Mouse (Mus musculus) hindbrain, embryonic 14.5 days (tissue): ENCODE results near the gene Abraxas2. TPM values are rescaled to one million over a fixed set of nuclear protein-coding genes. Genes with fewer than 3 reads are reported as not detected.

ENCODE experiments used
- ATAC-seq: fragments of 200-750 bp; cut with Nextera tagmentation; 2 replicates; pipeline ENCODE4 v1.8.0; 2017; ENCODE audit warnings: moderate number of reproducible peaks, mild to moderate bottlenecking, moderate TSS enrichment, moderate library complexity; ENCODE audit not compliant: low FRiP score
- DNase-seq: peaks from one replicate; pipeline ENCODE4 v3.0.0-alpha.2; 2015; ENCODE audit warnings: low spot score
- H3K27ac ChIP-seq: fragments of 300-500 bp; sonication (generic); 2 replicates; pipeline ENCODE4 v1.5.1; 2014; ENCODE audit warnings: mild to moderate bottlenecking, moderate library complexity
- H3K27me3 ChIP-seq: fragments of 300-500 bp; sonication (generic); 2 replicates; pipeline ENCODE4 v1.6.1; 2014; ENCODE audit warnings: mild to moderate bottlenecking, low read length, mixed read lengths; ENCODE audit not compliant: control insufficient read depth, insufficient read depth
- H3K36me3 ChIP-seq: fragments of 300-500 bp; sonication (generic); replicated peaks from 2 replicates; pipeline ENCODE4 v1.6.1; 2014; ENCODE audit not compliant: control insufficient read depth, insufficient read depth
- H3K4me1 ChIP-seq: fragments of 300-500 bp; sonication (generic); replicated peaks from 2 replicates; pipeline ENCODE4 v1.6.1; 2014; ENCODE audit warnings: antibody characterized with exemption, low read length, mixed read lengths; ENCODE audit not compliant: control insufficient read depth, insufficient read depth
- H3K4me2 ChIP-seq: fragments of 300-500 bp; sonication (generic); replicated peaks from 2 replicates; pipeline ENCODE4 v1.6.1; 2014; ENCODE audit warnings: mild to moderate bottlenecking, moderate library complexity
- H3K4me3 ChIP-seq: fragments of 300-500 bp; sonication (generic); replicated peaks from 2 replicates; pipeline ENCODE4 v1.5.1; 2014; ENCODE audit warnings: mild to moderate bottlenecking, low read length
- H3K9ac ChIP-seq: fragments of 300-500 bp; sonication (generic); 2 replicates; pipeline ENCODE4 v1.6.1; 2014
- H3K9me3 ChIP-seq: fragments of 300-500 bp; sonication (generic); 2 replicates; pipeline ENCODE4 v1.6.1; 2016; ENCODE audit warnings: low read length; ENCODE audit not compliant: control insufficient read depth
- WGBS: fragments of 180-500 bp; shearing (Covaris S2); extraction: QIAGEN DNeasy Blood & Tissue Kit; methylation state at CpG from one replicate; pipeline ENCODE4 v1.1.7; 2014; 5-methylcytosine and 5-hydroxymethylcytosine counted together
- polyA plus RNA-seq: library from polyadenylated mRNA; unstranded; fragments of >200 nt; fragmentation: Nextera tagmentation; extraction: Ambion mirVana; gene quantifications from 2 replicates; pipeline ENCODE4 v1.2.1, GENCODE M21; 2014

The Abraxas2 gene
- polyA plus RNA-seq, 1 experiment from 2014 or later: 36.4 TPM

- H3K27me3 ChIP-seq: no peaks in the 10 kb centered on the region
- 69% methylated on average over 2 of the region's 2 CpGs for WGBS
- no peak overlapping the region for H3K4me3 ChIP-seq
- DNase-seq: peak; percentile 33
- H3K9me3 ChIP-seq: no peaks in the 10 kb centered on the region
- H3K9ac ChIP-seq: no peak overlapping the region
- H3K27ac ChIP-seq: no peak overlapping the region
- H3K4me2 ChIP-seq: no peak overlapping the region
- H3K36me3 ChIP-seq: peaks cover 79% of the 10 kb centered on the region
- no peaks in the 10 kb centered on the region for H3K4me1 ChIP-seq
- ATAC-seq: no peak
These were observed 23.3 kb downstream of the Abraxas2 start for GRCm38 (mm10) chr7:132882343-132882742.

- H3K4me2 ChIP-seq: no peak overlapping the region
- H3K27ac ChIP-seq: no peak overlapping the region
- peaks cover 63% of the 10 kb centered on the region for H3K36me3 ChIP-seq
- no peak for ATAC-seq
- H3K9me3 ChIP-seq: no peaks in the 10 kb centered on the region
- no peaks in the 10 kb centered on the region for H3K27me3 ChIP-seq
- H3K9ac ChIP-seq: no peak overlapping the region
- no peaks in the 10 kb centered on the region for H3K4me1 ChIP-seq
- H3K4me3 ChIP-seq: no peak overlapping the region
- no peak for DNase-seq
- 95% methylated on average over 7 of the region's 7 CpGs for WGBS
These were observed 25.0 kb downstream of the Abraxas2 start for GRCm38 (mm10) chr7:132884031-132884430.

DNA sequence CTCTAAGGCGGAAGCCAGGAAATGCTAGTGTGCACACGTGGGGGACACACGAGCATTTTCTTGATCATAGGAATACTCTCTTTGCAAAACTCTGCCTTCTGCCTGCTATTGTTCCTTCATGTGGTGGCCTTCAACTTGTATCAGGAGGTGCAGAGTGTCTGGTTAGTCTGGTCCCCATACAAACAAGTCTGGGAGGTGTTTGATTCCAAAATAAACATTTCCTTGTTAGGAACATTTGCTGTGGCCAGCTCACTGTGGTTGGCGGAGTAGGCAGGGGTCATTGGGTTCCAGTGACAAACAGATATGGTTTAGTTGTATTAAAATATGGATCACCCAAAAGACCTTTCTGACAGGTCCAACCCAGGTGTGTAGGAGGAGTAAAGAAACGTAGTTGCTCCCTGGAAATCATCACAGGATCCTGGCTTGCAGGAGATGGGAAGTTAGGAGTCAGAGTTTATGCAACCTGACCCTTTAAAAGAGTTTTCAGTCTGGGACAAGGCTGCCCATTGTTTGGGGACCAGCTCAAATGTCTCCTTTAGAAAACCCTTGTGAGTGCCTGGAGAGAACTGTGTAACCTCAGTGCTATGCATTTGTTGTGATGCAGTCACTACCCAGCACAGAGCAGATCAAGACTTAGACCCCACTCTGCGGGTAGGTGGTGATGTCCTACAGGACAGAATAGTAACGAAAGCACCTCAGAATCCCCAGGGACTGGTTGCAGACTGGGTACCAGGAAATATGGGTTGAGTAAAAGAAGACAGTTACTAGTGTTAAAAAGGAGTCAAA is 28.2 kb downstream of the Abraxas2 start:
- H3K27ac ChIP-seq: no peak overlapping the region
- no peaks in the 10 kb centered on the region for H3K4me1 ChIP-seq
- H3K9ac ChIP-seq: no peak overlapping the region
- DNase-seq: no peak
- no peaks in the 10 kb centered on the region for H3K9me3 ChIP-seq
- WGBS: 80% methylated on average over 7 of the region's 7 CpGs
- no peak for ATAC-seq
- H3K36me3 ChIP-seq: peaks cover 32% of the 10 kb centered on the region
- no peak overlapping the region for H3K4me3 ChIP-seq
- no peak overlapping the region for H3K4me2 ChIP-seq
- no peaks in the 10 kb centered on the region for H3K27me3 ChIP-seq

GRCm38 (mm10) chr7:132888052-132888451 is 29.0 kb downstream of the Abraxas2 start:
- WGBS: 94% methylated on average over 3 of the region's 3 CpGs
- H3K9me3 ChIP-seq: no peaks in the 10 kb centered on the region
- H3K27me3 ChIP-seq: no peaks in the 10 kb centered on the region
- no peaks in the 10 kb centered on the region for H3K4me1 ChIP-seq
- no peak overlapping the region for H3K27ac ChIP-seq
- ATAC-seq: no peak
- H3K9ac ChIP-seq: no peak overlapping the region
- DNase-seq: no peak
- H3K4me2 ChIP-seq: no peak overlapping the region
- peaks cover 24% of the 10 kb centered on the region for H3K36me3 ChIP-seq
- H3K4me3 ChIP-seq: no peak overlapping the region

DNA sequence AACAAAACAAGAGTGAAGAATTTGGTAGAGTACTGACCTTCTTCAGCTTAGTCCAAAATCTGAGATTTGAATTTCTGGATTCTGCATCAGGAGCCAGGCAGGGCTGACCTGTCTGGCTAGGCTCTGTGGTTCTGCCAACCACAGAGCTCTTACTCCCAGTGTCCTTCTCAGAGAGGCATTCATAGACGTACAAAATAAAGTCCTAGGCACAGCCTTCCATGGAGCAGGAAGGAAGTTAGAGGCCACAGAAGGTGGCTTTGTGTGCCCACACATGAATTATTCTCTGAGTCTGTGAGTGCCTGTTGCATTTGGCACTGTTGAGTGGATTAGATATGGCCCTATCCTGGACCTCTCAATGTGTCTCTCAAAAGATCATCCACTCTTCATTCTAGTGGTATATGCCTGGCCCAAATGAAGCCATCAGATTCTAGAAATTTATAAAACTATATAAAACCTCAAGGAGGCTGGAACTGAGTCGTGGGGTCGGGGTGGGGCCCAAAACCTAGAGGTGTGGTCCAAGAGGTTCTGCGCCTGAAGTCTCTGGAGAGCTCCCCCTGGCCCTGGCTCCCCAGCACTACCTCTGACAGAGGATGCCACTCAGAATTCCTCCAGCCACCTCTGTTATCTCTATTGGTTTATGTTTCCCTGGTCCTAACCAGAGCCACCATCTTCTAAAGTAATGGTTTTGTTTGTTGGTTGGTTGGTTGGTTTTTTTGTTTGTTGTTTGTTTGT is 29.7 kb downstream of the Abraxas2 start:
- H3K4me3 ChIP-seq: no peak overlapping the region
- no peak for DNase-seq
- no peak for ATAC-seq
- H3K27me3 ChIP-seq: no peaks in the 10 kb centered on the region
- no peaks in the 10 kb centered on the region for H3K4me1 ChIP-seq
- H3K4me2 ChIP-seq: no peak overlapping the region
- 74% methylated on average over 4 of the region's 4 CpGs for WGBS
- H3K36me3 ChIP-seq: peaks cover 18% of the 10 kb centered on the region
- H3K9me3 ChIP-seq: no peaks in the 10 kb centered on the region
- no peak overlapping the region for H3K9ac ChIP-seq
- H3K27ac ChIP-seq: no peak overlapping the region

GRCm38 (mm10) chr7:132889691-132890090 is 30.7 kb downstream of the Abraxas2 start:
- Histone ChIP-seq H3K4me1 (no peaks in the 10 kb centered on the region), H3K27me3 (no peaks in the 10 kb centered on the region), H3K9ac (no peak overlapping the region), H3K4me2 (no peak overlapping the region), H3K36me3 (peaks cover 8% of the 10 kb centered on the region), H3K27ac (no peak overlapping the region), H3K4me3 (no peak overlapping the region), H3K9me3 (no peaks in the 10 kb centered on the region)
- ATAC-seq (no peak), DNase-seq (no peak)
- 95% methylated on average over 8 of the region's 8 CpGs for WGBS

DNA sequence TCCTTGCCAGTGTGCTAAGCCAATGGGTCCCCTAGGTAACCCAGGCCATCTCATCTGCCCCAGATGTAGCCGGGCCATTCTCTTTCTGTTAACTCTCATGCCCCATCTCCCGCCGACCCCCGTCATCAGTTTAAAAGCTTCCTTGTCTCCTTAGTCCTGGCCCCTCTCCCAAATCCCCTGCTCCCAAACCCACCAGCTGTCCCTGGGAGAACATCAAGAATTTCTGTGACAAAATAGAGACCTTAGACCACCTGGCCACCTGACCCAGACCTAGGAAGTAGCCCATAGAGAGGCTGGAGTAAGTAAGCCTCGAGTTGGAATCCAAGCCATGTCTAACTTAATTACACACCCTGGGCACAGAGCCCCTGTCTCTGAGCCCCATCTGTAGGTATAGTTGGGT is 31.2 kb downstream of the Abraxas2 start:
- ATAC-seq (no peak), DNase-seq (no peak)
- 0 out of 2 replicates have a peak, but pooled peaks cover 2% of the 10 kb centered on the region for H3K36me3 ChIP-seq
- H3K4me3 ChIP-seq: no peak overlapping the region
- H3K27ac ChIP-seq: no peak overlapping the region
- H3K27me3 ChIP-seq: no peaks in the 10 kb centered on the region
- no peak overlapping the region for H3K9ac ChIP-seq
- no peaks in the 10 kb centered on the region for H3K4me1 ChIP-seq
- H3K9me3 ChIP-seq: no peaks in the 10 kb centered on the region
- 88% methylated on average over 5 of the region's 5 CpGs for WGBS
- H3K4me2 ChIP-seq: no peak overlapping the region

DNA sequence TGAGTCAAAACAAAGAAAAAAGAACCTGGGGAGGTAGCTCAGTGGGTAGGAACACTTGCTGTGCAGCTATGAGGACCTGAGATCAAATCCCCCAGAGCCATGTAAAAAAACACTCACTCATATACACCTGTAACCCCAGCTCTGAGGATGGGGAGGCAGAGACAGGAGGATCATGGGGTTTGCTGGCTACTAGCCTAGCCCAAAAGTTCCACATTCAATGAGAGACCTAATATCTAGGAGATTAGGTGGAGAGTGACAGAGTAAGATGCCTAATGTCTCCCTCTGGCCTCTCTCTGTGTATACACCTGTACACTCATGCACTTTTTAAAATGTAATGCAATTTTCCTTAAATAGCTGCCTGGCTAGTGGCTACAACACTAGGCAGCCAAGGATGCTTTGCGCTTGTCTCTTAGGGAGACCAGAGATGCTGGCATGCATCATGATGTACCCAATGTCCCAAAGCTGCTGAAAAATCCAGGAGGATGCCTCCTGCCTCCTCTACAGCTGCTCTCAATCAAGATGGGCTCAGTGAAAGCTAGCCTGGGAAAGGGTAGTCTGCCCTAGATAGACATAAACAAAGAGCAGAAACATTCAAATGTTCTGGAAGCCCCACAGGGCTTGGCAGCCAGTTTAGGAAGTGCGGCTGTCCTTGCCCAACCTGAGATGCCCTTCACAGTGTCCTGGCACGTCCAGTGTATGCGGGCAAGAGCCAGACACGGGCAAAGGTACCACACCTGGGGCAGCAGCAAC is 32.7 kb downstream of the Abraxas2 start:
- H3K9ac ChIP-seq: no peak overlapping the region
- no peaks in the 10 kb centered on the region for H3K36me3 ChIP-seq
- no peak overlapping the region for H3K4me2 ChIP-seq
- no peaks in the 10 kb centered on the region for H3K4me1 ChIP-seq
- no peak overlapping the region for H3K4me3 ChIP-seq
- H3K27me3 ChIP-seq: no peaks in the 10 kb centered on the region
- 83% methylated on average over 5 of the region's 5 CpGs for WGBS
- ATAC-seq: no peak
- H3K27ac ChIP-seq: no peak overlapping the region
- DNase-seq: no peak
- no peaks in the 10 kb centered on the region for H3K9me3 ChIP-seq

DNA sequence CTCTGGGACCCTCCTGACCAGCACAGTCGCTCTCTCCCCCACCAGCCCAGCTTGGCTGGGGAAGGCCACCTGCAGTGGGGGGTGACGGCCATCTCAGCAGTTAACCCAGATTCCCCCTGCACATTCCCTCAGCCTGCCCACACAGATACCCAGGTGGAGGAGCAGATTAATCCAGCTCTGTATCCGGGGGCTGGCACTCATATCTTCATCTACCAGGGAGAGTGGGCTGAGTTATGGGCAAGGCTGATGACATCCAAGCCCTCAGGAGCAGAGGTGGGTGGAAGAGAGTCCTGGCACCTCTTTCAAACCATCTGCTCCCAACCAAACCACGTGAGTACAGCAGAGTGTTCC is 33.3 kb downstream of the Abraxas2 start:
- Histone ChIP-seq H3K4me3 (no peak overlapping the region), H3K36me3 (no peaks in the 10 kb centered on the region), H3K27ac (no peak overlapping the region), H3K9ac (no peak overlapping the region), H3K4me1 (no peaks in the 10 kb centered on the region), H3K4me2 (no peak overlapping the region), H3K9me3 (no peaks in the 10 kb centered on the region), H3K27me3 (no peaks in the 10 kb centered on the region)
- no peak for ATAC-seq
- WGBS: 57% methylated on average over 4 of the region's 4 CpGs
- no peak for DNase-seq
